Mouse (Mus musculus) urinary bladder, postnatal 10 days (tissue): Measurements from ENCODE around the gene Krcc1.

Source experiments
- DNase-seq: peaks from one replicate; pipeline ENCODE4 v3.0.0; 2022; ENCODE audit warnings: low spot score

Krcc1 gene

GRCm38 (mm10) chr6:71271389-71272315, at the start of gene Krcc1:
Gene Krcc1, plus strand, starts transcription at chr6:71271677.
- DNase-seq = peak; percentile 82

- DNase-seq = no peak
These were observed 47.1 kb upstream of the Krcc1 start for GRCm38 (mm10) chr6:71224184-71224943.

- no peak for DNase-seq
These were observed 44.9 kb upstream of the Krcc1 start for GRCm38 (mm10) chr6:71226544-71226943.

GRCm38 (mm10) chr6:71227157-71227770, 44.2 kb upstream of the Krcc1 start:
- DNase-seq = no peak

- no peak for DNase-seq
These were observed 36.4 kb upstream of the Krcc1 start for GRCm38 (mm10) chr6:71235121-71235520.

- no peak for DNase-seq
These were observed 35.5 kb upstream of the Krcc1 start for GRCm38 (mm10) chr6:71235944-71236343.

GRCm38 (mm10) chr6:71236506-71236905, 35.0 kb upstream of the Krcc1 start:
- no peak for DNase-seq

- DNase-seq = no peak
These were observed 34.4 kb upstream of the Krcc1 start for GRCm38 (mm10) chr6:71237031-71237431.

- no peak for DNase-seq
These were observed 32.3 kb upstream of the Krcc1 start for GRCm38 (mm10) chr6:71239069-71239750.

GRCm38 (mm10) chr6:71240831-71241230, 30.6 kb upstream of the Krcc1 start:
- DNase-seq = no peak

- DNase-seq = no peak
These were observed 28.7 kb upstream of the Krcc1 start for GRCm38 (mm10) chr6:71242811-71243210.

- DNase-seq = no peak
These were observed 28.2 kb upstream of the Krcc1 start for GRCm38 (mm10) chr6:71243258-71243657.

GRCm38 (mm10) chr6:71248420-71248819, 23.1 kb upstream of the Krcc1 start:
- DNase-seq = no peak

- DNase-seq = no peak
These were observed 21.9 kb upstream of the Krcc1 start for GRCm38 (mm10) chr6:71249615-71250014.

- DNase-seq = no peak
These were observed 20.5 kb upstream of the Krcc1 start for GRCm38 (mm10) chr6:71250951-71251350.

- no peak for DNase-seq
These were observed 17.0 kb upstream of the Krcc1 start for GRCm38 (mm10) chr6:71254456-71254855.

GRCm38 (mm10) chr6:71256166-71256565, 15.3 kb upstream of the Krcc1 start:
- no peak for DNase-seq

GRCm38 (mm10) chr6:71257375-71257774, 14.1 kb upstream of the Krcc1 start:
- no peak for DNase-seq

- DNase-seq = no peak
These were observed 12.9 kb upstream of the Krcc1 start for GRCm38 (mm10) chr6:71258562-71258961.

- DNase-seq = no peak
These were observed 12.3 kb upstream of the Krcc1 start for GRCm38 (mm10) chr6:71259166-71259565.

GRCm38 (mm10) chr6:71260051-71260640, 11.3 kb upstream of the Krcc1 start:
- DNase-seq = no peak

- no peak for DNase-seq
These were observed 10.4 kb upstream of the Krcc1 start for GRCm38 (mm10) chr6:71261060-71261459.
